Mouse (Mus musculus) forebrain, embryonic 16.5 days (tissue): ENCODE results near the gene Sp2. TPM values are rescaled to one million over a fixed set of nuclear protein-coding genes. Genes with fewer than 3 reads are reported as not detected.
A peak's percentile ranks its signal among the peaks of the same experiment; 100 is the strongest.

ENCODE experiments used
- ATAC-seq: fragments of 200-750 bp; cut with Nextera tagmentation; 2 replicates; pipeline ENCODE4 v1.8.0; 2017; ENCODE audit warnings: mild to moderate bottlenecking, moderate library complexity
- H3K27ac ChIP-seq: fragments of 300-500 bp; sonication (generic); 2 replicates; pipeline ENCODE4 v1.5.1; 2014; ENCODE audit warnings: low read length, control low read depth
- H3K27me3 ChIP-seq: fragments of 300-500 bp; sonication (generic); replicated peaks from 2 replicates; pipeline ENCODE4 v1.6.1; 2014; ENCODE audit warnings: low read length; ENCODE audit not compliant: control insufficient read depth, insufficient read depth
- H3K36me3 ChIP-seq: fragments of 300-500 bp; sonication (generic); 2 replicates; pipeline ENCODE4 v1.6.1; 2014; ENCODE audit not compliant: control insufficient read depth, insufficient read depth
- H3K4me1 ChIP-seq: fragments of 300-500 bp; sonication (generic); replicated peaks from 2 replicates; pipeline ENCODE4 v1.6.1; 2014; ENCODE audit warnings: low read length; ENCODE audit not compliant: control insufficient read depth, insufficient read depth
- H3K4me2 ChIP-seq: fragments of 300-500 bp; sonication (generic); 2 replicates; pipeline ENCODE4 v1.6.1; 2014; ENCODE audit warnings: mild to moderate bottlenecking, low read length, control low read depth
- H3K4me3 ChIP-seq: fragments of 300-500 bp; sonication (generic); replicated peaks from 2 replicates; pipeline ENCODE4 v1.5.1; 2014; ENCODE audit warnings: mild to moderate bottlenecking, low read length, control low read depth
- H3K9ac ChIP-seq: fragments of 300-500 bp; sonication (generic); replicated peaks from 2 replicates; pipeline ENCODE4 v1.6.1; 2014; ENCODE audit warnings: low read depth, low read length, control low read depth
- H3K9me3 ChIP-seq: fragments of 300-500 bp; sonication (generic); 2 replicates; pipeline ENCODE4 v1.6.1; 2016; ENCODE audit warnings: low read length; ENCODE audit not compliant: control insufficient read depth
- WGBS: fragments of 180-500 bp; shearing (Covaris S2); extraction: QIAGEN DNeasy Blood & Tissue Kit; methylation state at CpG from one replicate; pipeline ENCODE4 v1.1.7; 2014; 5-methylcytosine and 5-hydroxymethylcytosine counted together
- polyA plus RNA-seq: library from polyadenylated mRNA; unstranded; fragments of >200 nt; fragmentation: Nextera tagmentation; extraction: Ambion mirVana; gene quantifications from 2 replicates; pipeline ENCODE4 v1.2.1, GENCODE M21; 2015

Sp2 gene
- polyA plus RNA-seq, 1 experiment from 2014 or later = 16.3 TPM

- no peak overlapping the region; the same call in 1 of the 2 replicates for H3K4me3 ChIP-seq
- H3K36me3 ChIP-seq = no peaks in the 10 kb centered on the region
- peaks cover 20% of the 10 kb centered on the region for H3K4me1 ChIP-seq
- no peak overlapping the region for H3K9ac ChIP-seq
- no peak for ATAC-seq
- WGBS = 2% methylated on average over 13 of the region's 13 CpGs
- H3K4me2 ChIP-seq = no peak overlapping the region
- peaks cover 78% of the 10 kb centered on the region for H3K27me3 ChIP-seq
- H3K27ac ChIP-seq = no peak overlapping the region
- no peaks in the 10 kb centered on the region for H3K9me3 ChIP-seq
Measured at GRCm38 (mm10) chr11:97019345-97019708, 36.6 kb upstream of the Sp2 start.

DNA sequence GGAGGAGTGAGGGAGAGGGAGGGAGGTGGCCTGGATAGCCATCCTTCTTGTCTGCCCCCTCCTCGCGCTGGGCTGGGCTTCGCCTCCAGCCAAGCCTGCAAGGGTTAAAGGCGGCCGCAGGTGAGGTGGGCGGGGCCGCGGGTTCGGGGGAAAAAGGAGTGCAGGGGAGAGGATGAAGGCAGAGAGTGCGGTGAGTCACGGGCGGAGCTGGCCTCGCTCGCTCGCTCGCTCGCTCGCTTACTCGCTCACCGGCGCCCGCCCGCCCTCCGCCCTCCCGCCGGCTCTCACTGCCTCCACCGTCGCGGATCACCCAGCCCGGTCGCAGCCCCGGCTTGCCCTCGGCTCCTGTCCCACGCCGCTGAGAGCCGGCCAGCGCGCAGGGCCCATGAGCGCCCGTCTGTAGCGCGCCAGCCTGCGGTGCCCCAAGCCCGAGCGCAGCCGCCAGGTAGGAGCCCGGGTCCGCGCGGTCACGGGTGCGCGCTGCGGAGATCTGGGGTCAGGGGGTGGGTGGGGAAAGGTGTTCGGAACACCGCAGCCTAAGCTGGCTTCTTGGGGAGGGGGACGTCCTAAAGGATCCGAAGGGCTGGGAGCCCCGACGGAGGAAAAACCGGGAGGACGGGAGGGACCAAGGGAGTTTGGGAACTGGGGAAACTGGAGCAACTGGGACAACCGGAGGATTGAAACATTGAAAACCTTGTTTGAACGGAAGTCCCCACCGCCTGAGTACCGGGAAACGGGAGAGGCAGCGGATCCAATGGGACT is 36.0 kb upstream of the Sp2 start:
- H3K9ac ChIP-seq = no peak overlapping the region
- H3K36me3 ChIP-seq = no peaks in the 10 kb centered on the region
- H3K4me3 ChIP-seq = peak overlapping the region; percentile 28
- peak overlapping the region; percentile 44 for H3K4me2 ChIP-seq
- WGBS = under 1% methylated on average over 65 of the region's 68 CpGs
- no peaks in the 10 kb centered on the region for H3K9me3 ChIP-seq
- H3K27ac ChIP-seq = no peak overlapping the region
- ATAC-seq = no peak
- H3K27me3 ChIP-seq = peaks cover 74% of the 10 kb centered on the region
- peaks cover 20% of the 10 kb centered on the region for H3K4me1 ChIP-seq

- WGBS = under 1% methylated on average over 36 of the region's 36 CpGs
- Histone ChIP-seq H3K4me1 (peaks cover 20% of the 10 kb centered on the region), H3K4me2 (peak overlapping the region; percentile 44; the same call in 1 of the 2 replicates), H3K9me3 (no peaks in the 10 kb centered on the region), H3K36me3 (no peaks in the 10 kb centered on the region), H3K27me3 (peaks cover 65% of the 10 kb centered on the region), H3K4me3 (peak overlapping the region; percentile 28), H3K9ac (no peak overlapping the region), H3K27ac (no peak overlapping the region)
- no peak for ATAC-seq
Measured at GRCm38 (mm10) chr11:97017696-97018582, 35.2 kb upstream of the Sp2 start.

DNA sequence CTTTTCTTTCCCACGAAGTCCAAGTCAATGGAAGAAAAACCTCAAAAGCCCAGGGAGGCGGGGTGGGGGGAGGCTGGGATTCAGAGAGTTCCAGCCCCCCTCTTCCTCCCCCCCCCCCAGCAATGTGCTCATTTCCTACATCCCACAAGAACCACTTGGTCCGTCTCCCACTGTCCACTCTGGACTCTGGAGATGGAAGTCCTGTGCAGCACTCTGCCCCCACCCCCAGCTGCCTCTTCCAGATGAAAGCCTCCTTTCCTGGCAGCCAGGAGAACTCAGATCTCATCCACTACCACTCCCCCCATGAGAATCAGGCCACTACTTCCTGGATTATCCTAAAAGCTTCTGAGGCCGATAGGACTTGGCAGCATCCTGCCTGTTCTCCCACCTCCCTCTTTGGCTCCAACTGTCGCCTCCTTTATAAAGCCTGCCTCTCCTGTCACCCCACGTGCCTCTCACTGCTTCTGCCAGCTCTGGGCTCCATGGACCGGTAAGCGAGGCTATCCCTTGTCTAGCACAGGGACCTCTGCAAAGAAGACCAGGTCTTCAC is 30.4 kb upstream of the Sp2 start, which contains the start of gene Sp6:
Gene Sp6 (plus strand): TSS at position 274 of the 550 bp plus-strand sequence.
- H3K4me3 ChIP-seq = no peak within 1 kb of the TSS
- H3K9me3 ChIP-seq = no peaks in the 10 kb centered on the region
- no peak within 1 kb of the TSS for H3K27ac ChIP-seq
- no peaks in the 10 kb centered on the region for H3K36me3 ChIP-seq
- ATAC-seq = no peak
- no peak within 1 kb of the TSS for H3K9ac ChIP-seq
- 10% methylated on average over 6 of the region's 8 CpGs for WGBS
- H3K4me2 ChIP-seq = no peak within 1 kb of the TSS
- peaks cover 30% of the 10 kb centered on the region for H3K27me3 ChIP-seq
- no peaks in the 10 kb centered on the region; the same call in 1 of the 2 replicates for H3K4me1 ChIP-seq

DNA sequence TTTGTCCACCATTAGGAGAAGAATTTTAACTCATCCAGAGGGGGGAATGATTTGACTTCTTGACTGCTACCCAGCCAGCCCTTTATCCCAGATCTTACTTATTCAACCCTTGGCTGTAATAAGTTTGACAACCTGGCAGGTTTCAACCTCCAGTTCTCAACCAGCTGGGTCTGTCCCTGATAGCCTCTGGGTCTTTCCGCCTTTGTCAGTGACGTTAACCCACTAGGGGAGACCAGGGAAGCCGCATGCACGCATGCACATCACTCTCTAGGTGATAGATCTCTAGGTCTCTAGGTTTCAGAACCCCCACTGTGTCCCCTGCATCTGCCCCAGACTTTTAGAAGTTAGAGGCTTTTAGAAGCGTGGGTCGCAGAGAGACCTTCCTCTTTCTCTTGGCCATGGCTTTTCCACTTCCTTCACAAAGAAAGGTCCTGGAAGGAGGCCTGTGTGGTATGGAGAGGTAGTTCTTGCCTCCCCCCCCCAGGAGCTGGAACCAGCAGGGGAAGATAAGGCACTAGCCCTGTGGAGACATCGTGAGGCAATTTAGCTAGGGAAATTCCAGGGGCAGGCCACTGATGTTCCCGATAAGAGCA is 26.5 kb upstream of the Sp2 start:
- ATAC-seq = no peak
- no peaks in the 10 kb centered on the region for H3K36me3 ChIP-seq
- WGBS = 70% methylated on average over 8 of the region's 8 CpGs

DNA sequence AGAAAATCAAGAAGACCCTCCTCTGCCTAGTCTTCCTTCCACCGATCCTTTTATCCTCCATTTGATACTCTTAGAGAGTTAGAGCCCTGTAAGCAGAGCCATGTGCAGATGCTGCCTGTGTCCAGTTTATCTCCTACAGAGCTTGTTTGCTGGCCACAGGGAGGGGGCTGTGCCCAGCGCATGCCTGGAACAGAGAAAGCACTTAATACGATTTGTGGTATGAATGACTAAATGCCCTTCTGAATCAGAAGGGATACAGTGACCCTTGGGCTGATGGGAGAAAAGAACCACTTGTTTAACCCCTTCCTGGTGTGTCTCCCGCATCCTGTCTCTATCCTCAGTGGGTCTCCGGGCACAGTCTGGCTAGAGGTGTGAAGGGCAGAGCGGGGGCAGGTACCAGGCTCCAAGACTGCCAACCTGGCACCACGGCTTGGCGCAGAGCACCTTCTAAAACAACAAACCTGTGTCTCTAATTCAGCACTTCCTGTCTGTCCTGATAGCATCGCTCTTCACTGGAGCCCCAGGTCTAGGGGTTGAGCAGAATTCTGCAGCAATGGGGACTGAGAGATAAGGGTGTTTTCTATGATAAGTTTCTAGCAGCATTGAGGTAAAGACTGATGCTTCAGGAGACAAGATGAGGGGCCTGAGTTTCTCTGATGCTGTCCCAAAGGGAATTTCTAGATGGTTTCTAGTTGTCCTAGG is 24.5 kb upstream of the Sp2 start:
- Histone ChIP-seq H3K9me3 (no peaks in the 10 kb centered on the region), H3K27me3 (peaks cover 5% of the 10 kb centered on the region; the same call in 1 of the 2 replicates), H3K9ac (no peak overlapping the region), H3K4me2 (no peak overlapping the region), H3K36me3 (no peaks in the 10 kb centered on the region), H3K4me1 (no peaks in the 10 kb centered on the region), H3K4me3 (no peak overlapping the region), H3K27ac (no peak overlapping the region)
- no peak for ATAC-seq
- 74% methylated on average over 9 of the region's 9 CpGs for WGBS

More for the DNA sequence above, 26.5 kb upstream of the Sp2 start:
- Histone ChIP-seq H3K27ac (no peak overlapping the region), H3K27me3 (peaks cover 3% of the 10 kb centered on the region; the same call in 1 of the 2 replicates), H3K4me1 (no peaks in the 10 kb centered on the region), H3K4me3 (no peak overlapping the region), H3K9ac (no peak overlapping the region), H3K9me3 (no peaks in the 10 kb centered on the region), H3K4me2 (no peak overlapping the region)

- H3K9ac ChIP-seq = no peak overlapping the region
- no peak overlapping the region for H3K4me3 ChIP-seq
- H3K9me3 ChIP-seq = no peaks in the 10 kb centered on the region
- peaks cover 5% of the 10 kb centered on the region; the same call in 1 of the 2 replicates for H3K27me3 ChIP-seq
- H3K4me1 ChIP-seq = no peaks in the 10 kb centered on the region
- H3K27ac ChIP-seq = no peak overlapping the region
- ATAC-seq = no peak
- 48% methylated on average over 5 of the region's 5 CpGs for WGBS
- H3K4me2 ChIP-seq = no peak overlapping the region
- H3K36me3 ChIP-seq = no peaks in the 10 kb centered on the region
Measured at GRCm38 (mm10) chr11:97003170-97003569, 20.4 kb upstream of the Sp2 start.

DNA sequence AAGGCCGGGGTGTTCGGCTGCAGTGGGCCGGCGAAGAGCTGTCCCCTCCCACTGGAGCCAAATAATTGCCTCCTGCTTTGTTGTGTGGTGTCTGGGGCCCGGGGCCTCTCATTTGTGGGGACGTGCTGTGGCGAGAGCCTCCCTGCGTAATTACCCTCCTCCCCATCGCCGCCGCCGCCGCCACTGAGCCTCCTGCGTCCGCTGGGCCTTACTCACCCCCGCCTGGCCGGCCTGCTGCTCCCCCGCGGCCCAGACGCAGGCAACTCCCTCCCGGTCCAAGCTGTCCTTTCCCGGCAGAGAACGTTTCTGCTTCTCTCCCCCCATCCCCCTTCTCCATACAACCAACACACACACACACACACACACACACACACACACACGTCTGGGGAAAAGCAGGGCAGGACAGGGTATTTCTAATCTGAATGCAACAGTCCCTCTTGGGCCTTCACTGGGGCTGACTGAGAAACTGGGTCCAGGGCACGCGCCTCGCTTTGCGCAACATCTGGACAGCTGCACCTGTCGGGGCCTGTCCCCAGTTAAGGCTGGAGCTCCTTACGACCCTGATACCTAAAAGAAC is 14.7 kb upstream of the Sp2 start:
- Histone ChIP-seq H3K4me3 (peak overlapping the region; percentile 25), H3K9me3 (no peaks in the 10 kb centered on the region), H3K9ac (peak overlapping the region; percentile 59), H3K27ac (no peak overlapping the region), H3K36me3 (no peaks in the 10 kb centered on the region), H3K27me3 (no peaks in the 10 kb centered on the region), H3K4me1 (peaks cover 13% of the 10 kb centered on the region), H3K4me2 (peak overlapping the region; percentile 55)
- 5% methylated on average over 30 of the region's 30 CpGs for WGBS
- ATAC-seq = peak; percentile 59
